Mouse (Mus musculus) neural tube, embryonic 10.5 days (tissue): ENCODE results near the gene Tab2.
A peak's percentile ranks its signal among the peaks of the same experiment; 100 is the strongest.

ENCODE experiments used
- DNase-seq: peaks from one replicate; pipeline ENCODE4 v3.0.0-alpha.2; 2017; ENCODE audit warnings: low spot score; ENCODE audit errors: extremely low spot score

Gene Tab2

GRCm38 (mm10) chr10:7956228-7957001 is at the start of gene Tab2:
TSS of gene Tab2 (minus strand) at chr10:7956230.
- peak; percentile 92 for DNase-seq

- no peak for DNase-seq
These were observed 36.4 kb upstream of the Tab2 start for GRCm38 (mm10) chr10:7992258-7992919.

GRCm38 (mm10) chr10:7991596-7991995 is 35.6 kb upstream of the Tab2 start:
- no peak for DNase-seq

- no peak for DNase-seq
These were observed 31.5 kb upstream of the Tab2 start for GRCm38 (mm10) chr10:7987521-7987920.

GRCm38 (mm10) chr10:7976462-7976861 is 20.4 kb upstream of the Tab2 start:
- DNase-seq = no peak

GRCm38 (mm10) chr10:7968747-7969280 is 12.8 kb upstream of the Tab2 start:
- DNase-seq = no peak

- no peak for DNase-seq
These were observed 11.1 kb upstream of the Tab2 start for GRCm38 (mm10) chr10:7967096-7967495.

- no peak for DNase-seq
These were observed 3.0 kb upstream of the Tab2 start for GRCm38 (mm10) chr10:7959073-7959472.

GRCm38 (mm10) chr10:7955634-7956121 is 352 bp downstream of the Tab2 start:
- no peak for DNase-seq

- DNase-seq = peak; percentile 62
These were observed 919 bp downstream of the Tab2 start for GRCm38 (mm10) chr10:7954989-7955633.

- no peak for DNase-seq
These were observed 1.4 kb downstream of the Tab2 start for GRCm38 (mm10) chr10:7954627-7954988.

GRCm38 (mm10) chr10:7943006-7943405 is 13.0 kb downstream of the Tab2 start:
- no peak for DNase-seq

GRCm38 (mm10) chr10:7936556-7937192 is 19.4 kb downstream of the Tab2 start:
- DNase-seq = no peak

- DNase-seq = no peak
These were observed 23.1 kb downstream of the Tab2 start for GRCm38 (mm10) chr10:7932958-7933357.

GRCm38 (mm10) chr10:7928996-7929395 is 27.0 kb downstream of the Tab2 start:
- no peak for DNase-seq

GRCm38 (mm10) chr10:7925481-7925880 is 30.5 kb downstream of the Tab2 start:
- DNase-seq = no peak

GRCm38 (mm10) chr10:7923433-7923832 is 32.6 kb downstream of the Tab2 start:
- no peak for DNase-seq

- no peak for DNase-seq
These were observed 44.8 kb downstream of the Tab2 start for GRCm38 (mm10) chr10:7911268-7911667.

- no peak for DNase-seq
These were observed 48.9 kb downstream of the Tab2 start for GRCm38 (mm10) chr10:7907151-7907550.

- no peak for DNase-seq
These were observed 51.9 kb downstream of the Tab2 start for GRCm38 (mm10) chr10:7904157-7904556.
